Mouse (Mus musculus) effector memory CD4-positive, alpha-beta T cell, adult 5 months (primary cell): Measurements from ENCODE around the gene Prl6a1. TPM values are rescaled to one million over a fixed set of nuclear protein-coding genes. Genes with fewer than 3 reads are reported as not detected.

Source experiments
- polyA plus RNA-seq: library from polyadenylated mRNA; unstranded; fragments of 100-300 nt; shearing (Covaris generic); gene quantifications from one replicate; pipeline ENCODE4 v1.2.1, GENCODE M21; 2017

Prl6a1 gene
- polyA plus RNA-seq, result not detected

GRCm38 (mm10) chr13:27312334-27313225 is at the start of gene Prl6a1:
Gene Prl6a1, plus strand, starts transcription at chr13:27312627.

GRCm38 (mm10) chr13:27345373-27345772 is 32.9 kb downstream of the Prl6a1 start, which contains the start of gene Prl8a2:
Gene Prl8a2, plus strand, starts transcription at chr13:27345673.

Other genes starting within 250 kb of the Prl6a1 start
- not detected for gene Prl3d1, start 218.4 kb upstream of the Prl6a1 start, polyA plus RNA-seq
- gene Prl3d2, start 190.9 kb upstream of the Prl6a1 start, polyA plus RNA-seq, result not detected
- not detected for gene Prl3d3, start 155.8 kb upstream of the Prl6a1 start, polyA plus RNA-seq
- not detected for gene Prl3c1, start 116.0 kb upstream of the Prl6a1 start, polyA plus RNA-seq
- not detected for gene Prl3b1, start 70.8 kb upstream of the Prl6a1 start, polyA plus RNA-seq
- gene Prl3a1, start 53.2 kb upstream of the Prl6a1 start, polyA plus RNA-seq, result not detected
- not detected for gene Prl8a2, start 33.0 kb downstream of the Prl6a1 start, polyA plus RNA-seq
- not detected for gene Prl2b1, start 78.2 kb downstream of the Prl6a1 start, polyA plus RNA-seq
- gene Prl8a6, start 126.1 kb downstream of the Prl6a1 start, polyA plus RNA-seq, result not detected
- gene Prl8a8, start 200.6 kb downstream of the Prl6a1 start, polyA plus RNA-seq, result not detected